Mouse (Mus musculus) heart, postnatal 14 days (tissue): ENCODE data around the gene Hist2h3c1. TPM values are rescaled to one million over a fixed set of nuclear protein-coding genes. Genes with fewer than 3 reads are reported as not detected.
"Not testable (repeated sequence)": the region's sequence is repeated elsewhere in the genome, so short reads cannot be mapped to it uniquely, and the experiment has no call there.

Source experiments
- DNase-seq, 2 experiments: peaks; one replicate each; pipeline ENCODE4 v3.0.0; 2021 to 2022
- intact Hi-C: fragments of 180-260 bp; cut with DNase I; formaldehyde crosslinking; loops from one replicate; pipeline ENCODE4 v1.15.1; 2025
- long read RNA-seq, 2 experiments: library from polyadenylated mRNA; stranded (forward); transcript quantifications; one replicate each; pipeline ENCODE4 v2.0.0; 2021
- total RNA-seq, 2 experiments: library from RNA; stranded (reverse); gene quantifications; 2 replicates each; pipeline ENCODE4 v1.2.3; 2021

The Hist2h3c1 gene
- total RNA-seq, result 1 to 10 TPM in 1 of 2 experiments, not detected in 1; 1.1 TPM
- long read RNA-seq, experiment 1, partial matches to known transcripts, result 0 of 2 reads
- long read RNA-seq, experiment 1, other reads (novel, unspliced or antisense), result 0 of 2 reads
- long read RNA-seq, experiment 2, result 0 reads

DNA sequence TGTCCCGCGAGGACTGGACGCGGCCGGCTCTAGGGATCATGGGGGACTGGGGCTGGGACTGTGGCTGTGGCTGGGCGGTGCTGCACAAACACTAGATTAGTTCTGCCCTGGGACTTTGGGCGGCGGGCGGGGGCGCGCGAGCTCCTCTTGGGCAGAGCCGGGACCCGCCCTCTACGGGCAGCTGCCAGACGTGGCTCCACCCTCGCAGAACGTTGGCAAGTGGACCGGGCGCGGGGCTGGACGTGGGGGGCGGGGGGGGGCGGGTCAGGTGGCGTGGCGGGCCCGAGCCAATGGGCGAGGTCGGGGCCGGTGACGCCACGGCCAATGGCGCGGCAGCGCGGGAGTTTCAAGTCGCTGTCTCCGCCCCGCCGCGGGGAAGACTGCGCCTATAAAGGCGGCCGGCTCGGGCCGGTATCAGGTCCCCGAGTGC is at the start of gene Hist2h3c1:
Hist2h3c1 (plus strand) TSS at position 259 of the 430 bp plus-strand sequence.
- DNase-seq, result not testable (repeated sequence)
- intact Hi-C loops, result loop anchor here (2.0 kb wide), 1 partner anchor 16 kb away; the partner anchor contains the start of gene Hist2h4

DNA sequence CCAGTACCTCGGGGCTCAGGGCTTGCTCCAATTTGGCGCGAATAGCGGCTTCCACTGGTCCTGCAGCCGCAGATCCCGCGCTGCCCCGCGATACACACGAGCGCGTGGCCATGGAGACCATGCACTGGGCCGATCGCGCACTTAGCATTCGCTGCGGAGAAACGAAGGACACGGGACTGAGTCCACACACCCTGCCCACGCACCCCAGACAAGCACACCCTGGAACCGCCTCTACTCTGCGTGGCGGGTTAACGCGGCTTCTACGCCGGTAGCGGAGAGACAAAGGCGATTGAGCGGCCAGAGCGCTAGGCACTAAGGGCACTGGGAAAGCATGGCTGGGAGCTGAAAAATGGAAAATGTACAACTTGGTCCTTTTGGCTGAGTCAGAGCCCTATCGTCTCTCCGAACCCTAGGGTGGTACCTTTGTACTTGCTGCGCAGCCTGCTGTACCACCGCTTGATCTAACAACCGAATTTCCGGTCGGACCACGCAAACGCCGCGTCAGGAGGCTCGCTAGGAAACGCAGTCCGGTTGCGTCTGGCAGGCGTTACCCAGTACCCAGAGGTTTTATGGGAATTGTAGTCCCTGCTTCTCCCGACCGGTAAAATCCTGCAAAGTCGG is 49.2 kb upstream of the Hist2h3c1 start:
- DNase-seq, result peak; percentile 84 to 85
- intact Hi-C loops, result no loop called here

DNA sequence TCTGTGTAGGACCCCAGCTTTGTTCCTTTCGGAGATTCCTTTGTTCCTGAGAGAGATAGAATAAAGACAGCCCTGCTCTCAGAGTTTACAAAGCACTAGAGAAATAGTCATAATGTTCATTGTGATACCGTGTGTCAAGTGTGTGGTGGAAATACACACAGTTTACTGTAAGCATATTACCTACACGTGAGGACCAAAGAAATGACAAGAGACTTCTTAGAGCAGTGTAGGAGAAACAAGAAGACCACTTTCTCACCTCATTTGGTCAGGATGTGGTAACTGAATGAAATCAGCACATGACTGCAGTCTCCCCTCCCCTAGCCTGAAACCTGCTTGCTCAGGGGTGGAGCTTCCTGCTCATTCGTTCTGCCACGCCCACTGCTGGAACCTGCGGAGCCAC is 48.3 kb upstream of the Hist2h3c1 start:
- intact Hi-C loops, result no loop called here
- no peak for DNase-seq

DNA sequence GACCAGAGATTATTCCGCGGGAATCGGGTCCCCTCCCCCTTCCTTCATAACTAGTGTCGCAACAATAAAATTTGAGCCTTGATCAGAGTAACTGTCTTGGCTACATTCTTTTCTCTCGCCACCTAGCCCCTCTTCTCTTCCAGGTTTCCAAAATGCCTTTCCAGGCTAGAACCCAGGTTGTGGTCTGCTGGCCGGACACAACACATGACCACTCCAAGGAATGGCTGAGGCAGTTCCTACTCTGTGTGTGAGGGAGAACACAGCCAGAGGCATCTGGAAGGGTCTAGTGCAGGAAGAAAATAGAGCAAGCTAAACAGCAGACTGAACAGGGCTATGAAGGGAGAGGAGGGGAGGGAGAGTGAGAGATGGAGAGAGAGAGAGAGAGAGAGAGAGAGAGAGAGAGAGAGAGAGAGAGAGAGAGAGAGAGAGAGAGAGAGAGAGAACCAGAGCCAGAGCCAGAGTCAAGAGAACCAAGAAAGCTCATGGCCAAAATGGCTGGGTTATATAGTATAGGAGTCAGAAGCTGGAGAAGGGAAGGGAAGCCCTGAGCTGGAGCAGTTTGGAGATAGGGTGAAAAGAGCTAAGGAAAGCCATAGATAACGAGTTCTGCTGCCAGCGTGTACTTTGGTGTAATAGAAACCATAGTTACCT is 47.8 kb upstream of the Hist2h3c1 start:
- DNase-seq, intact Hi-C loops: not testable (repeated sequence)

DNA sequence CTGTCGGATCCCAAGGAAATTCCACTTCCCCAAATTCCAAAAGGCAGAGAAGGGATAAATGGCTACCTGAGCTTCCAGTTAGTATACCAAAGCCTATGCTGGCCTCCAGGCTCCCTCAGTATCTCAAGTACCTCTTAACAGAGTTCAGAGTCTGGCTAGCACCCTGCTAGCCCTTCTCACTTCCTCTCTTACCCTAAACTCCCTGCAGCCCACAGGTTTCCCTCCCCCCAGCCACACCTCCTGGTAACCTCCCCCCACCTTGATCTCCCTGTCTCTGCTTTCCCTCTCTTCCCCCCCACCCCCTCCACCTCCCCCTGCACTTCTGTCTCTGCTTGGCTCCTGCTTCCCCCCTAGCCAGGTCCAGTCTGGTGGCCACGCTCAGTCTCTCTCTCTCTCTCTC is 46.8 kb upstream of the Hist2h3c1 start:
- no peak for DNase-seq
- intact Hi-C loops, result loop anchor here (10.0 kb wide), 1 partner anchor 55 kb away; no protein-coding TSS in a partner anchor

DNA sequence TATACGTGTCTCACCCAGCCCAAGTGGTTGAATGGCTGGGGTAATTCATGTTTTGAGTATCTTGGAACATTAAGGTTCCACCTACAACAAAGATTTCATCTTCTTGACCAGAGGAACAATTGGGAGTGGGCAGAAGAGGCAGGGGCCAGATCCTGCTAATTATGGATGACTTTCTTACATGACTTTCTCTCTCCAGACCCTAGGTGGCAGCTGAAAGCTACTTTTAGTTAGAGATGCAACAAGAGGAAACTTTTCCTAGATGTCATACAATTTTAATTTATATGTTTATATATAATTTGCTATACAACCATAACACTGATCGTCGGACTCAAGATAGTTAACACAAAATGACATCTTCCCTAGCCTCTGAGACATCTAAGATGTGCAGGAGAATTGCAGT is 38.7 kb upstream of the Hist2h3c1 start:
- intact Hi-C loops, result loop anchor here (10.0 kb wide), 1 partner anchor 47 kb away; no protein-coding TSS in a partner anchor
- no peak for DNase-seq

DNA sequence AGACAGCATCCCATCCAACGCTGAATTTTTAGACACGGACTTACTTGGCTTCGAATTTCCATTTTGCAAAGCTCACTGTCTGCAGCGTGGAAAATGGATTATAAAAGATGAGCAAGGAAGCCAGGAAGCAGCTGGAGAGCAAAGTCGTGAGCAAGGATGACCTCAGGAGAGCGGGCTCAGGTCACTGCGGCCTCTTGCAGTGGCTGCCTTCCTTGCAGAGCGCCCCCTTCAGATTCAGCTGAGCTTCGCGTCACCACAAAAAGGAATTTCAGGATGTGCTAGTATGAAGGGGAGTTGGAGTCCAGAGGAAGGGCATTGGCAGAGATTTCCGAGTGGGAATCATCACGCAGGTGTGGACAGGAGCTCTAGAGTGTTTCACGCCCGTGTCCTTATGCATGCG is 37.2 kb upstream of the Hist2h3c1 start:
- peak in 1 of 2 experiments; percentile 41 for DNase-seq
- intact Hi-C loops, result loop anchor here (10.0 kb wide), 1 partner anchor 46 kb away; no protein-coding TSS in a partner anchor

DNA sequence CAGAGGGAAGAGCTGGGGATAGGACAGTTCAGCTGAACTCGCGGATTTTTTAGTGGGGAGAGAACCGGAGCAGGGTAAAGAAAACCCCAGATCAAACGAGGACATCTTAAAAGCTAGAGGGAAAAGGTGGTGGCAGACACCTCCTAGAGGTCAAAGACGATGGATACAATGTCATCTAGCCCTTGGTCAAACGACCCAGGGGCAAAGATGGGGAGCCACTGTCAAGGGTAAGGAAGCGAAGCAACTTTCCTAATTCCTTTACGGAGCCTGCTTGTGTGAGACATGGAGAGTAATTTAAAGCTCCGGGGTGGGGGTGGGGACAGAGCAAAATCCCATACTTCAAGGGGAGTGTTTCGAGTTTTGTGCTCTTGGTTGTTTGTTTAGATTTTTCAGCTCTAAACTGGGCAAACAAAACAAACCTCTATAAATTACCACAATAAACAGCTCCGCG is 27.3 kb upstream of the Hist2h3c1 start:
- intact Hi-C loops, result no loop called here
- peak in 1 of 2 experiments; percentile 30 for DNase-seq

DNA sequence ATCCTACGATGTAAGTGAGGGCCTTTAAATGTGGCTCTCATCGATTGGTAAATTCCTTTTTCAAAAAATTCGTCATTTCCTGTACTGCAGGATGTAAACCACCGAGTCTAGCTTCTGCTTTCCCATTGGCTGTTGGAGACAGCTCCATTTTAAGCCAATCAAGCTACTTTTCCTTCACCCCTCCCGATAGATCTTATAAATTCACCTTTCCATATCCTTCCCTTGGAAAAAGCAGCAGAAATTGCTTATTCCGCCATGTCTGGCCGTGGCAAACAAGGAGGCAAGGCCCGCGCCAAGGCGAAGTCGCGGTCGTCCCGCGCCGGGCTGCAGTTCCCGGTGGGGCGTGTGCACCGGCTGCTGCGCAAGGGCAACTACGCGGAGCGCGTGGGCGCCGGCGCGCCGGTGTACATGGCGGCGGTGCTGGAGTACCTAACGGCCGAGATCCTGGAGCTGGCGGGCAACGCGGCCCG is 26.8 kb upstream of the Hist2h3c1 start, which contains the start of the genes Bola1 and Hist2h2ab:
Bola1 (minus strand) TSS at position 49 of the 470 bp plus-strand sequence.
Hist2h2ab (plus strand) TSS at position 205 of the 470 bp plus-strand sequence.
- intact Hi-C loops, result loop anchor here (1.0 to 2.0 kb wide), 2 partner anchors 44 to 47 kb away; partner anchors contain the start of genes Hist2h4 and Sf3b4
- DNase-seq, result peak; percentile 73 to 76

DNA sequence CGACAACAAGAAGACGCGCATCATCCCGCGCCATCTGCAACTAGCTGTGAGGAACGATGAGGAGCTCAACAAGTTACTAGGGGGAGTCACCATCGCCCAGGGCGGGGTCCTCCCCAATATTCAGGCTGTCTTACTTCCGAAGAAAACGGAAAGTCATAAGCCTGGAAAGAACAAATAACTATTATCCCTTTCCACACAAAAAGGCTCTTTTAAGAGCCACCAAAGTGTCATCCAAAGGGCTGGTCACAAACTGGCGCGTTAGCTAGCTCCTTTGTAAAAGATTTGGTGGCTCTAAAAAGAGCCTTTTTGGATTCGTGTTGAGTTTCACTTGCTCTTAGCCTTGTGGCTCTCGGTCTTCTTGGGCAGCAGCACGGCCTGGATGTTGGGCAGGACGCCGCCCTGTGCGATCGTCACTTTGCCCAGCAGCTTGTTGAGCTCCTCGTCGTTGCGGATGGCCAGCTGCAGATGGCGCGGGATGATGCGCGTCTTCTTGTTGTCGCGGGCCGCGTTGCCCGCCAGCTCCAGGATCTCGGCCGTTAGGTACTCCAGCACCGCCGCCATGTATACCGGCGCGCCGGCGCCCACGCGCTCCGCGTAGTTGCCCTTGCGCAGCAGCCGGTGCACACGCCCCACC is 26.2 kb upstream of the Hist2h3c1 start:
- intact Hi-C loops, result loop anchor here (1.0 to 2.0 kb wide), 2 partner anchors 43 to 47 kb away; partner anchors contain the start of genes Hist2h4 and Sf3b4
- not testable (repeated sequence) for DNase-seq

DNA sequence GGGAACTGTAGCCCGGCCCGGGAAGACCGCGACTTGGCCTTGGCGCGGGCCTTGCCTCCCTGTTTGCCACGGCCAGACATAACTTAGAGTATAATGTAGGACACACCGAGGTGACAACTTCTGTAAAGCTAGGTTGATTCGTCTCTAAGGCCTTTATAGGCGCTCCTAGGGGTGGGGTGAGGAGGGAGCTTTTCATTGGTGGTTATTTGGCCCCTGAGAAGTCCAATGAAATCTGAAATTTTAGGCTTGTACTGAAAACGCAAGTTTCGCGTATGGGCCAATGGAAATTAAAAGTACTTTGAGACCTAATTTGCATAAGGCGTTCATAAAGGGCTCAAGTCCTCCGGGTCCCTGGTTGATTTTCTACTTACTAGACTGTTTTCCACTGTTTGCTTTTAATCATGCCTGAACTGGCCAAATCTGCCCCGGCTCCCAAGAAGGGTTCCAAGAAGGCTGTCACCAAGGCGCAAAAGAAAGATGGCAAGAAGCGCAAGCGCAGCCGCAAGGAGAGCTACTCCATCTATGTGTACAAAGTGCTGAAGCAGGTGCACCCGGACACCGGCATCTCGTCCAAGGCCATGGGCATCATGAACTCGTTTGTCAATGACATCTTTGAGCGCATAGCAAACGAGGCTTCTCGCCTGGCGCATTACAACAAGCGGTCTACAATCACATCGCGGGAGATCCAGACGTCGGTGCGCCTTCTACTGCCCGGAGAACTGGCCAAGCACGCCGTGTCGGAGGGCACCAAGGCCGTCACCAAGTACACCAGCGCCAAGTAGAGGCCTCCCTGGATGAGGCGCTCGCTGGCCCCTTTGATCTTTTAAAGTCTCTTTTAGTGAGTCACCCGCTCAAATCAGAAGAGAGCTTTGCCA is 25.5 kb upstream of the Hist2h3c1 start, which contains the start of the genes Hist2h2ac and Hist2h2be:
Hist2h2ac (minus strand) TSS at position 116 of the 875 bp plus-strand sequence.
Hist2h2be (plus strand) TSS at position 355 of the 875 bp plus-strand sequence.
- intact Hi-C loops, result loop anchor here (1.0 to 2.0 kb wide), 2 partner anchors 42 to 48 kb away; partner anchors contain the start of genes Hist2h4 and Sf3b4
- peak; percentile 81 to 84 for DNase-seq

DNA sequence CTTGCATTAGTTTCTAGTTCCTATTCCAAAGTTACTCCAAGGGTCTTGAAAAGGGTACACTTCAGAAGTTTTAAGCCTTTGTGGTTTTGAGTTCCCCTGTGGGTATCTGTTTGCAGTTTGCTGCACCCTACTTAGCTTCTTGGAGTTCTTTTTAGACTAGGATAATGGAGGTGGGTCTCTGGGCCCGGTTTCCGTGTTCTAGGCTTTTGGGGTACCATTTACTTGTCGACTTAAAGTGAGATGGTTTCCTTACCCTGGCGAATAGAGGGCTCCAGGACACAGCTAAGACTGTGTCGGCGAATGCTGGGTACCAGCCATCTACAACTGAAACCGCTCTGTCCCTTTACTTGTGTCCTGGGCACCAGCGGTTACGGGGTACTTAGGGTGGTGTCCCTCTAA is 24.8 kb upstream of the Hist2h3c1 start:
- peak in 1 of 2 experiments; percentile 6 for DNase-seq
- intact Hi-C loops, result loop anchor here (2.0 kb wide), 2 partner anchors 15 to 49 kb away; partner anchors contain the start of gene Sf3b4

DNA sequence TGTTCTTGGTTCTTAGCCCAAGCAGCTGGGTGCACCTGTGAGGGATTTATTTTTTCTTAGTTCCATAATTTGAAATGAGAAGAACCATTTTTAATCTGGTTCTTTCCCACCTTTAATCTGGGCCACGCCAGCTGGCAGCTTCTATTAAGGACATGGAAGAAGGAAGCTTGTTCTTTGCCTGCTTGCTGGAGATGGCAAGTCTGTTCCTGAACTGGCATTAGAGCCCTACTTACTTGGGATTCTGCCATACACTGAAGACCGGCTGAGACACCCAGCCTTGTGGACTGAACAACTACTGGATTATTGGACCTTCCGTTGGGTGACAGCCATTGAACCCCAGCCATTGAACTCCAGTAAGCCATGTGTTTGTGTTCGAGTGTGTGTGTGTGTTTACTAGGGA is 23.7 kb upstream of the Hist2h3c1 start:
- intact Hi-C loops, result loop anchor here (2.0 kb wide), 1 partner anchor 14 kb away; no protein-coding TSS in a partner anchor
- DNase-seq, result no peak

DNA sequence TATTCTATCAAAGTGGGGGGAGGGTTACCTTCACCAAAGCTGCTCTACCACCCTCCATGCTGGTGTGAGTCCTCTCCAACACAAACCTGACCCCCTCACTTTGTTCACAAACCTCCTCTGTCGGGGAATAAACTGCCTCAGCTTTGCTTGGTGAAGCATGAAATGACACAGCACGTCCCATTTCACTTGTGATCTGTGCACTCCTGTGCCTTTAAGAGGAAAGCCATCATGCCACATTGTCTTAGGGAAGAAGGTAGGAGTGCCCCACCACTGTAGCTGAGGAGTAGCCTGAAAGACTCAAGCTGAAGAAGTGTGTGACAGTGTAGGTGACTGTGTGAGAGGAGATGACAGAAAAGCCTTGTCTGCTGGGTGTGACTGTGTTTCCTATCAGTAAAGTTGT is 21.1 kb upstream of the Hist2h3c1 start:
- intact Hi-C loops, result no loop called here
- no peak for DNase-seq

DNA sequence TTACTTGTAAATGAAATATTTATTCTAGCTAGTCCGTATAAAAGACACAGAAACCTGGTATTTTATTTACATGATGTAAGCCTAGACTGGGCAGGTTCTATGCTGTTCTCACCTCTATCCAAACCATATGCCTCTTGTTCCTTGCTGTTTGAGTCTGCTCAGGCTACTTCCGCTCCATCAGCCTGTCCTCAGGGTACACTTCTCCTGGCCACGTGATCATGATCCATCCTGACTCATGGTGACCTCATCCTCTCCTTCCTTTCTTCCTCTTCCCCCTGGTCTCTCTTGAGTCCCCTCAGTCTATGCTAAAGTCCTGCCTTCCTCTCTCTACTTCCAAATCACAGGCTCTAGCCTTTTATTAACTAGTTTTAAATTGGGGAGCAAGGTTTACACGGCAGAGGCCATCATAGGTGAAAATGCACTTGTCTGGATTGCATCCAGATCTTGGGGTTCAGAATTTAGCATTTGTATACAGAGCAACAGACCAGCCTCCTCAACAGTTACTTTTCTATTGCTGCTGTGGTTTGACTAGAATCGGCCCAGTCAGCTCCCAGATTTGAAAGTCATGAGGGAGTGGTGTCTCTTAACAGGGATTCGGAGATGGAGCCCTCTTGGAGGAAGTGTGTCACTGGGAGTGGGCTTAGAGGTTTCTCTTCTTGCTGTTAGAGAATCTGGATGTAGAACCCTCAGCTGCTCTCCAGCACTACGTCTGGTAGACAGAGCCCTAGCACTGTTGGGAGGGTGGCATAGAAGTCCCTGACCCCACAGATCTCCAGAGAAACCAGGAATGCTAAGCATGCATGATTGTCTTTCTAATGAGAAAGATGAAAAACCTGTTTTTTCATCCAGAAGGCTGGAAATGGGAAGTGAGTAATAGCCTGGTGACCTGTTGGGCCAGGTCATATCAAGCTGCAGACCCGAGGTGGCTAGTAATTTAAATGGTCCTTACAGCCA is 19.5 kb upstream of the Hist2h3c1 start:
- intact Hi-C loops, result no loop called here
- no peak for DNase-seq

DNA sequence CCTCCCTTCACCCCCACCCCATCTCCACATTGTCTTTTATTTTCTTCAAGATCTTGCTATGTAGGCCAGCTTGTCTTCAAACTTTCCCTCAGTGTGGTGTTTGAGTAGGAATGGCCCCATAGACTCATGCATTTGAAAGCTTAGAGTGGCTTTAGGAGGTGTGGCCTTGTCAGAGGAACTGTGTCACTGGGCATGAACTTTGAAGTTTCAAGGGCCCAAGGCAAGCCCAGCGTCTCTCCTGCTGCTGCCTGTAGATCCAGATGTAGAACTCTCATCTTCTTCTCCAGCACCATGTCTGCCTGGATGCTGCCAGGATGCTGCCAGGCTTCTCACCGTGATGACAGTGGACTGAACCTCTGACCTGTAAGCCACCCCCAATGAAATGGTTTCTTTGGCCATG is 17.7 kb upstream of the Hist2h3c1 start:
- DNase-seq, result no peak
- intact Hi-C loops, result no loop called here

DNA sequence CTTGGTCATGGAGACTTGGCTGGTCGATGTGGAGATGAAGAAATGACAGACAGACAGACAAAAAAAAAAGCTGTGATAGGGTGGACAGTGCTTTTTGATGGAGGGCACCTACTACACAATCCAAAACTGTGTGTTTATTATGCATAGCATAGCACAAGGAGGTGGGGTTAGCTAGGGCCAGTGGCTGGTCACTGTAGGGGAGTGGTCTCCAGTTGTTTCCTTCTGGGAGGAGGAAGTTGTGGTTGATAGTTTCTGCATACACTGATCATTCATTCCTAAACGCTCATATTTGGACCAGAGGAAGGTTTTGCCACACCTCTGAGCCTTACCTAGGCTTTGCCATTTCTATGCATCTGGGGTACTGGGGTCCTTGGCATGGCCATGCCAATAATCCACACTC is 16.1 kb upstream of the Hist2h3c1 start:
- DNase-seq, result no peak
- intact Hi-C loops, result no loop called here
